Mouse (Mus musculus) thymus, postnatal 14 days (tissue): ENCODE measurements around the gene Stt3b.

ENCODE experiments used
- DNase-seq: peaks from one replicate; pipeline ENCODE4 v3.0.0; 2021

Stt3b gene

GRCm38 (mm10) chr9:115310346-115311222 lies at the start of gene Stt3b:
Gene Stt3b, minus strand, starts transcription at chr9:115310421.
- peak; percentile 100 for DNase-seq

GRCm38 (mm10) chr9:115358421-115358820 lies 48.2 kb upstream of the Stt3b start:
- no peak for DNase-seq

- no peak for DNase-seq
These were observed 47.8 kb upstream of the Stt3b start for GRCm38 (mm10) chr9:115357996-115358395.

GRCm38 (mm10) chr9:115356731-115357458 lies 46.7 kb upstream of the Stt3b start:
- no peak for DNase-seq

- DNase-seq = peak; percentile 35
These were observed 45.8 kb upstream of the Stt3b start for GRCm38 (mm10) chr9:115355972-115356371.

- DNase-seq = no peak
These were observed 39.7 kb upstream of the Stt3b start for GRCm38 (mm10) chr9:115349741-115350512.

- DNase-seq = no peak
These were observed 38.9 kb upstream of the Stt3b start for GRCm38 (mm10) chr9:115349106-115349505.

- DNase-seq = no peak
These were observed 34.7 kb upstream of the Stt3b start for GRCm38 (mm10) chr9:115344930-115345329.

- DNase-seq = no peak
These were observed 31.4 kb upstream of the Stt3b start for GRCm38 (mm10) chr9:115341576-115341975.

GRCm38 (mm10) chr9:115340212-115340815 lies 30.1 kb upstream of the Stt3b start:
- no peak for DNase-seq

- no peak for DNase-seq
These were observed 28.6 kb upstream of the Stt3b start for GRCm38 (mm10) chr9:115338816-115339215.

- DNase-seq = no peak
These were observed 22.8 kb upstream of the Stt3b start for GRCm38 (mm10) chr9:115333016-115333415.

GRCm38 (mm10) chr9:115332339-115332738 lies 22.1 kb upstream of the Stt3b start:
- DNase-seq = no peak

GRCm38 (mm10) chr9:115330861-115331476 lies 20.7 kb upstream of the Stt3b start:
- no peak for DNase-seq

GRCm38 (mm10) chr9:115326533-115326890 lies 16.3 kb upstream of the Stt3b start:
- no peak for DNase-seq

- no peak for DNase-seq
These were observed 15.8 kb upstream of the Stt3b start for GRCm38 (mm10) chr9:115325831-115326532.

GRCm38 (mm10) chr9:115323572-115323971 lies 13.4 kb upstream of the Stt3b start:
- no peak for DNase-seq

GRCm38 (mm10) chr9:115322385-115322784 lies 12.2 kb upstream of the Stt3b start:
- no peak for DNase-seq

- DNase-seq = peak; percentile 23
These were observed 10.8 kb upstream of the Stt3b start for GRCm38 (mm10) chr9:115321052-115321451.

- DNase-seq = no peak
These were observed 9.9 kb upstream of the Stt3b start for GRCm38 (mm10) chr9:115320156-115320555.

GRCm38 (mm10) chr9:115318621-115319375 lies 8.6 kb upstream of the Stt3b start:
- DNase-seq = no peak
